Mouse (Mus musculus) heart, postnatal 0 days (tissue): ENCODE measurements around the gene Trrap. TPM values are rescaled to one million over a fixed set of nuclear protein-coding genes. Genes with fewer than 3 reads are reported as not detected.
"Not testable (repeated sequence)": the region's sequence is repeated elsewhere in the genome, so short reads cannot be mapped to it uniquely, and the experiment has no call there.

Experiments
- ATAC-seq: fragments of 200-750 bp; cut with Nextera tagmentation; 2 replicates; pipeline ENCODE4 v1.8.0; 2017; ENCODE audit warnings: low read depth, moderate number of reproducible peaks, moderate library complexity; ENCODE audit not compliant: insufficient read depth
- DNase-seq: peaks from one replicate; pipeline ENCODE4 v3.0.0-alpha.2; 2016; ENCODE audit warnings: low spot score
- H3K27ac ChIP-seq: fragments of 300-500 bp; sonication (generic); 2 replicates; pipeline ENCODE4 v1.5.1; 2014; ENCODE audit warnings: low read depth, mild to moderate bottlenecking
- H3K27me3 ChIP-seq: fragments of 300-500 bp; sonication (generic); 2 replicates; pipeline ENCODE4 v1.6.1; 2014; ENCODE audit warnings: low read length, mixed read lengths; ENCODE audit not compliant: control insufficient read depth, insufficient read depth
- H3K36me3 ChIP-seq: fragments of 300-500 bp; sonication (generic); replicated peaks from 2 replicates; pipeline ENCODE4 v1.6.1; 2014; ENCODE audit warnings: low read length, mixed read lengths; ENCODE audit not compliant: control insufficient read depth, insufficient read depth
- H3K4me1 ChIP-seq: fragments of 300-500 bp; sonication (generic); 2 replicates; pipeline ENCODE4 v1.6.1; 2014; ENCODE audit warnings: antibody characterized with exemption; ENCODE audit not compliant: control insufficient read depth, insufficient read depth
- H3K4me2 ChIP-seq: fragments of 300-500 bp; sonication (generic); 2 replicates; pipeline ENCODE4 v1.6.1; 2014; ENCODE audit warnings: low read depth, mild to moderate bottlenecking, low read length, moderate library complexity
- H3K4me3 ChIP-seq: fragments of 300-500 bp; sonication (generic); 2 replicates; pipeline ENCODE4 v1.5.1; 2014; ENCODE audit warnings: low read depth, low read length
- H3K9ac ChIP-seq: fragments of 300-500 bp; sonication (generic); replicated peaks from 2 replicates; pipeline ENCODE4 v1.6.1; 2014; ENCODE audit warnings: low read depth, low read length, mixed read lengths
- H3K9me3 ChIP-seq: fragments of 300-500 bp; sonication (generic); replicated peaks from 2 replicates; pipeline ENCODE4 v1.6.1; 2016; ENCODE audit warnings: low read length; ENCODE audit not compliant: control insufficient read depth
- CTCF ChIP-seq: IDR thresholded peaks from 2 replicates; pipeline ENCODE4 v1.5.1; 2016; ENCODE audit warnings: antibody characterized with exemption, control low read depth, low read depth
- EP300 ChIP-seq: IDR thresholded peaks from 2 replicates; pipeline ENCODE4 v1.6.1; 2016; ENCODE audit warnings: antibody characterized with exemption, low read depth
- WGBS: fragments of 180-500 bp; shearing (Covaris S2); extraction: QIAGEN DNeasy Blood & Tissue Kit; methylation state at CpG from one replicate; pipeline ENCODE4 v1.1.7; 2014; 5-methylcytosine and 5-hydroxymethylcytosine counted together
- polyA plus RNA-seq: library from polyadenylated mRNA; unstranded; fragments of >200 nt; fragmentation: Nextera tagmentation; extraction: Ambion mirVana; gene quantifications from 2 replicates; pipeline ENCODE4 v1.2.1, GENCODE M21; 2015
- total RNA-seq: library from RNA; depleted of rRNA; stranded (reverse); fragments of >200 nt; gene quantifications from 2 replicates; pipeline ENCODE4 v1.2.3, GENCODE M21; 2014; ENCODE audit warnings: low replicate concordance; rRNA removed

The Trrap gene
- 73.2 and 85.0 TPM in 2 replicates for total RNA-seq
- polyA plus RNA-seq: 23.2 and 24.6 TPM in 2 replicates

DNA sequence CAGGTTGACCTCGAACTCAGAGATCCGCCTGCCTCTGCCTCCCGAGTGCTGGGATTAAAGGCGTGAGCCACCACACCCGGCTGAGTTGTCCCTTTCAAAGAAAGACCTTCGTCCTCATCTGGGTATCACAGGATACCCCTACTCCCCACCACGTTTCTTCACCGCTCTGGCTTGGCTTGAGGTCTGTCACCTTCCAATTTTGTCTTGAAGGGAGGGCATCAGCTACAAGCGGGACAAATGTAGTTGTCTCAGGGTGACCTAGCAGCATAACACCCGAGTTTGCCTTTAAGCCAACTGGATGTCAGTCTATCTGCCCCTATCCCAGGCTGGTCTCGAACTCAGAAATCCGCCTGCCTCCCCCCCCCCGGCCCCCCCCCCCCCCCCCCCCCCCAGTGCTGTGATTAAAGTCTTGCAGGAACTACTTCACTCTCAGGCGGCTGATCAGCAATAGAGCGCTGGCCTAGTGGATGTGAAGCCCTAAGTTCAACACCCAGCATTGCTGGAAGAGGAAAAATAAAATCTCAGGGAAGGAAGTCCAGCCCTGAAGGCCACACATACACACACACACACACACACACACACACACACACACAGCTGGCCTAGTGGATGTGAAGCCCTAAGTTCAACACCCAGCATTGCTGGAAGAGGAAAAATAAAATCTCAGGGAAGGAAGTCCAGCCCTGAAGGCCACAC, at the start of gene Trrap:
Gene Trrap, plus strand, starts transcription at position 627 of the 693 bp plus-strand sequence.
- peak within 1 kb of the TSS; percentile 95 for H3K27ac ChIP-seq
- H3K9ac ChIP-seq: peak within 1 kb of the TSS; percentile 85
- DNase-seq, H3K9me3 ChIP-seq, H3K27me3 ChIP-seq, H3K4me1 ChIP-seq: not testable (repeated sequence)
- H3K4me3 ChIP-seq: peak within 1 kb of the TSS; percentile 89
- 0 out of 2 replicates have a peak, but pooled peaks have one; percentile 3 for ATAC-seq
- peaks cover 13% of the 10 kb centered on the region for H3K36me3 ChIP-seq
- WGBS: 77% methylated on average over 15 of the region's 15 CpGs
- peak within 1 kb of the TSS; percentile 79 for H3K4me2 ChIP-seq

DNA sequence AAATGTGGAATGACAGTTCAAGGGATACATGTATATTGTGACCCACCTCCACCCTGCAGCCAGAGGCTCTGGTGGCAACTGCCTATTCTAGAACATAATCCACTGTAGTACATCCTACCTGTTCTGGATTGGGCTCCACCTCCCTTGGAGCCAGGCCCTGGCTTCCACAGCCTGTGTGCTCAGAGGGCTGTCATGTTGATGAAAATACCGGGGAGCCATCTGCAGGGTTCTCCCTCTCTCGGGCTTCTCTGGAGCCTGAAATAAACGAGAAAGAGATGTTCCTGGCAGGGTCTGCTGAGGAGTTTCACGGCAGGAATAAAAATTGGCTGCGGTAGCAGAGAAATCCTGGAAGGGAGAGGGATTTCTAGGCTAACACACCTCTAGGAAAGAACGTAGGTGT, 47.8 kb upstream of the Trrap start:
- Histone ChIP-seq H3K9ac (no peak overlapping the region), H3K36me3 (no peaks in the 10 kb centered on the region), H3K4me3 (no peak overlapping the region), H3K27ac (no peak overlapping the region), H3K27me3 (no peaks in the 10 kb centered on the region), H3K4me2 (no peak overlapping the region), H3K4me1 (no peaks in the 10 kb centered on the region), H3K9me3 (no peaks in the 10 kb centered on the region)
- DNase-seq: no peak
- 59% methylated on average over 6 of the region's 6 CpGs for WGBS
- no peak for TF ChIP-seq EP300
- TF ChIP-seq CTCF: no peak
- no peak for ATAC-seq

DNA sequence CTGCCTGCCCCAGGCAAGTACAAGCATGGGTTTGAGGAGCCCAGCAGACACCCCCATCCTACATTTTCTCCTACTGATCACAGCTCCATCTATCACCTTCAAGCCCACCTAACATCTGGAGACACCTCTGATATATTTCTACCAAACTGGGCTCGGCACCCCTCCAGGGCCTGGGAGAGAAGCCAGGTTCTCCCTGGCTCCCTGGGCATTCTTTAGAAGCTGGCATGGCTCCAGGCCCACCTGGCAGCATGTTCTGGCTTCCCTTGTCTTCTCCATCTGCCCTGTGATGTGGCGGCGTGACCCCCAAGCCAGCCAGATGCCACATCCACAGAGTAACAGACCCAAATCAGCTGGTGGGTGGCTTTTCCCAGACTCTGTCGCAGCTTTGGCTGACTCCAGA, 47.3 kb upstream of the Trrap start:
- Histone ChIP-seq H3K27ac (no peak overlapping the region), H3K9ac (no peak overlapping the region), H3K27me3 (no peaks in the 10 kb centered on the region), H3K4me1 (no peaks in the 10 kb centered on the region), H3K4me2 (no peak overlapping the region), H3K36me3 (no peaks in the 10 kb centered on the region), H3K4me3 (no peak overlapping the region), H3K9me3 (no peaks in the 10 kb centered on the region)
- no peak for ATAC-seq
- WGBS: 63% methylated on average over 4 of the region's 4 CpGs
- TF ChIP-seq CTCF (no peak), EP300 (no peak)
- DNase-seq: no peak

DNA sequence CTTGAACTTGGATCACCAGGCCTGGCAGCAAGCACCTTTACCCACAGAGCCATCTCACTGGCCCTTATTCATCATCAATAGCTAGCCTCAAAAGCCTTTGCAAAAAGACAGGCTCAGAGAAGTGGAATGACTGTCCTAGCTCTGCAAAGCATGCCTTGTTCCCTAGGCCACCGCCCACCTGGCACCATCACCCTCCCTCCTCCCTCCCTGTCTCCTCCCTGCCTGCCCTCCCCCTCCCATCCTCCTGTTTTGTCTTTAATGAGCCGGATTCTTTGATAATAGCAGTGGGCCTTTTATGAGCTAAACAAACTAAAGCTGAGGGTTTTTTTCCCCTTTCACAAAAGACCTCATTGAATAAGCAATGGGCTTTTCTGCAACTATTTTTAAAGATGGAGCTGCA, 42.6 kb upstream of the Trrap start:
- no peak overlapping the region for H3K4me2 ChIP-seq
- no peak for TF ChIP-seq CTCF
- no peak for TF ChIP-seq EP300
- DNase-seq: no peak
- H3K27me3 ChIP-seq: no peaks in the 10 kb centered on the region
- H3K4me3 ChIP-seq: no peak overlapping the region
- no peak overlapping the region for H3K9ac ChIP-seq
- H3K27ac ChIP-seq: no peak overlapping the region
- H3K9me3 ChIP-seq: no peaks in the 10 kb centered on the region
- no peak for ATAC-seq
- no peaks in the 10 kb centered on the region for H3K36me3 ChIP-seq
- 33% methylated on average over 2 of the region's 2 CpGs for WGBS
- no peaks in the 10 kb centered on the region for H3K4me1 ChIP-seq

DNA sequence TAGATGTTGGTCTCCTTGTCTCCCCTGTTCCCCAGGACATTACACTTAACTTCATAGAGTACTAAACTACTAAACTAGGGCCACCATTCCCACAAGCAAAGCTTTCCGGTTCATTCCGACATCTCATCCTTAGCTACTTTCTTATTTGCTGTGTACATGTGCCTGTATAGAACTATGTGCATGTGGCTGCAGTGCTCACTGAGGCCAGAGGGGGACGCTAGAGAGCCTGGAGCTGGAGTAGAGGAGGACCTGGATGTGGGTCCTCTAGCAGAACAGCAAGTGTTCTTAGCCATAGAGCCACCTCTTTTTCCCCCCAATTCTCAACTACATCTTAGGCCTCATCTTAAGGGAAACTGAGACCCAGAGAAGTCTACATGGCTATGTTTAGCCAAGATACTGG, 42.0 kb upstream of the Trrap start:
- Histone ChIP-seq H3K9ac (no peak overlapping the region), H3K36me3 (no peaks in the 10 kb centered on the region), H3K27me3 (no peaks in the 10 kb centered on the region), H3K4me1 (no peaks in the 10 kb centered on the region), H3K4me3 (no peak overlapping the region), H3K9me3 (no peaks in the 10 kb centered on the region), H3K4me2 (no peak overlapping the region), H3K27ac (no peak overlapping the region)
- TF ChIP-seq EP300 (no peak), CTCF (0 out of 2 replicates have a peak, but pooled peaks have one; percentile 5)
- WGBS: 75% methylated on average over 3 of the region's 3 CpGs
- DNase-seq: no peak
- ATAC-seq: no peak

DNA sequence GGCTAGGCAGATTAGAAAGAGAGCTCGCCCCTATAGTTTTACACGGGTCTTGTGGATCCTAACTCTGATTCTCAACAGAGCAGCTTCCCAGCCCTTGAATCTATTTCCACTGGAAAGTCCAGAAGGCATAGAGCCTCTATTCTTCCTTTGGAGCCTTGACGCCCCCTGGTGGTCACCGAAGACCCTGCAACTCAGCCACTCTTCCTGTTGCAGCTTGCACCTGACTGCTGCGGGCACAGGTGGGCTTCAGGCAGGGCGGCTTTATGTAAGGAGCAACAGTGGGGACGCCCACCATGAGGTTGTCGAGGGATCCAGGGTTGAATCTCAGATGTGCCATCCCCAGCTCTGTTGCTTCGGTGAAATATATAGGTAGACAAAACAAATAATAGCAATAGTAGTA, 40.4 kb upstream of the Trrap start:
- H3K36me3 ChIP-seq: no peaks in the 10 kb centered on the region
- 8% methylated on average over 9 of the region's 9 CpGs for WGBS
- H3K9me3 ChIP-seq: no peaks in the 10 kb centered on the region
- no peak overlapping the region for H3K9ac ChIP-seq
- no peak overlapping the region for H3K4me2 ChIP-seq
- no peak overlapping the region for H3K4me3 ChIP-seq
- ATAC-seq (no peak; the same call in 1 of the 2 replicates), DNase-seq (peak; percentile 30)
- no peaks in the 10 kb centered on the region for H3K27me3 ChIP-seq
- H3K4me1 ChIP-seq: no peaks in the 10 kb centered on the region
- TF ChIP-seq EP300 (no peak), CTCF (peak; percentile 83)
- H3K27ac ChIP-seq: no peak overlapping the region
